Mouse (Mus musculus) R1 (cell line): ENCODE data around the gene Pycr2.

Source experiments
- DNase-seq: peaks from one replicate; pipeline ENCODE4 v3.0.0-alpha.2; 2018; ENCODE audit warnings: low read depth, low spot score

Pycr2 gene

GRCm38 (mm10) chr1:180904039-180904814 is at the start of gene Pycr2:
Gene Pycr2, plus strand, starts transcription at chr1:180904293.
- DNase-seq = peak; percentile 95

- no peak for DNase-seq
Measured at GRCm38 (mm10) chr1:180858763-180859162, 45.3 kb upstream of the Pycr2 start.

- no peak for DNase-seq
Measured at GRCm38 (mm10) chr1:180860030-180860429, 44.1 kb upstream of the Pycr2 start.

- peak; percentile 73 for DNase-seq
Measured at GRCm38 (mm10) chr1:180863606-180864005, 40.5 kb upstream of the Pycr2 start.

- no peak for DNase-seq
Measured at GRCm38 (mm10) chr1:180866001-180866400, 38.1 kb upstream of the Pycr2 start.

- no peak for DNase-seq
Measured at GRCm38 (mm10) chr1:180870122-180870650, 33.9 kb upstream of the Pycr2 start.

- peak; percentile 96 for DNase-seq
Measured at GRCm38 (mm10) chr1:180873861-180874484, 30.1 kb upstream of the Pycr2 start.

- DNase-seq = no peak
Measured at GRCm38 (mm10) chr1:180874615-180875014, 29.5 kb upstream of the Pycr2 start.

GRCm38 (mm10) chr1:180875126-180875525 is 29.0 kb upstream of the Pycr2 start:
- DNase-seq = no peak

- DNase-seq = peak; percentile 72
Measured at GRCm38 (mm10) chr1:180877466-180877865, 26.6 kb upstream of the Pycr2 start.

- no peak for DNase-seq
Measured at GRCm38 (mm10) chr1:180881768-180882167, 22.3 kb upstream of the Pycr2 start.

GRCm38 (mm10) chr1:180883731-180884130 is 20.4 kb upstream of the Pycr2 start:
- DNase-seq = no peak

- no peak for DNase-seq
Measured at GRCm38 (mm10) chr1:180884484-180884883, 19.6 kb upstream of the Pycr2 start.

- peak; percentile 99 for DNase-seq
Measured at GRCm38 (mm10) chr1:180888556-180889042, 15.5 kb upstream of the Pycr2 start.

GRCm38 (mm10) chr1:180889172-180889571 is 14.9 kb upstream of the Pycr2 start:
- DNase-seq = peak; percentile 67

GRCm38 (mm10) chr1:180889841-180890240 is 14.3 kb upstream of the Pycr2 start:
- peak; percentile 81 for DNase-seq

- DNase-seq = no peak
Measured at GRCm38 (mm10) chr1:180892808-180893207, 11.3 kb upstream of the Pycr2 start, which contains the start of gene Lefty2. Gene Lefty2, plus strand, starts transcription at chr1:180893108.

- DNase-seq = peak; percentile 64
Measured at GRCm38 (mm10) chr1:180894088-180894987, 9.8 kb upstream of the Pycr2 start.

- DNase-seq = peak; percentile 72
Measured at GRCm38 (mm10) chr1:180901107-180901506, 3.0 kb upstream of the Pycr2 start.

- peak; percentile 84 for DNase-seq
Measured at GRCm38 (mm10) chr1:180902915-180903314, 1.2 kb upstream of the Pycr2 start.

GRCm38 (mm10) chr1:180903666-180904038 is 441 bp upstream of the Pycr2 start:
- DNase-seq = no peak

- no peak for DNase-seq
Measured at GRCm38 (mm10) chr1:180904815-180905080, 655 bp downstream of the Pycr2 start.
